Mouse (Mus musculus) testis, adult 2 months (tissue): ENCODE results near the gene Mink1.

Experiments used
- CTCF ChIP-seq: fragments of 200-500 bp; IDR thresholded peaks from 2 replicates; pipeline ENCODE4 v1.5.1; 2012; ENCODE audit warnings: low read depth, mild to moderate bottlenecking, inconsistent platforms, low read length, moderate library complexity; ENCODE audit not compliant: control insufficient read depth, insufficient read depth, insufficient replicate concordance
- POLR2A ChIP-seq: fragments of 200-500 bp; IDR thresholded peaks from 2 replicates; pipeline ENCODE4 v1.6.1; 2012; ENCODE audit warnings: low read depth, mild to moderate bottlenecking, inconsistent platforms, low read length, moderate library complexity; ENCODE audit not compliant: control insufficient read depth

- TF ChIP-seq POLR2A (peak; percentile 69), CTCF (no peak)
Measured at GRCm38 (mm10) chr11:70646691-70647650, 84.3 kb downstream of the Mink1 start, which contains the start of the genes Rnf167 and Slc25a11.
